Mouse (Mus musculus) B cell, adult (primary cell): ENCODE data around the gene Trex2. TPM values are rescaled to one million over a fixed set of nuclear protein-coding genes. Genes with fewer than 3 reads are reported as not detected.

ENCODE experiments used
- total RNA-seq: library from RNA; stranded (reverse); gene quantifications from 4 replicates; pipeline ENCODE4 v1.2.4, GENCODE M21; 2023; ENCODE audit not compliant: inconsistent age

Trex2 gene
- 0.54 TPM in 1 of 4 replicates, not detected in the others for total RNA-seq

GRCm38 (mm10) chrX:73435252-73435651, at the start of gene Trex2:
Gene Trex2 (minus strand): TSS chrX:73435344.

GRCm38 (mm10) chrX:73483484-73483810, 48.3 kb upstream of the Trex2 start, which contains the start of gene Bgn:
Gene Bgn (plus strand): TSS chrX:73483602.

GRCm38 (mm10) chrX:73458877-73459392, 23.8 kb upstream of the Trex2 start, which contains the start of gene Haus7:
Gene Haus7 (minus strand): TSS chrX:73459044.

GRCm38 (mm10) chrX:73410880-73411517, 24.1 kb downstream of the Trex2 start, which contains the start of gene Zfp92:
Gene Zfp92 (plus strand): TSS chrX:73411096.

DNA sequence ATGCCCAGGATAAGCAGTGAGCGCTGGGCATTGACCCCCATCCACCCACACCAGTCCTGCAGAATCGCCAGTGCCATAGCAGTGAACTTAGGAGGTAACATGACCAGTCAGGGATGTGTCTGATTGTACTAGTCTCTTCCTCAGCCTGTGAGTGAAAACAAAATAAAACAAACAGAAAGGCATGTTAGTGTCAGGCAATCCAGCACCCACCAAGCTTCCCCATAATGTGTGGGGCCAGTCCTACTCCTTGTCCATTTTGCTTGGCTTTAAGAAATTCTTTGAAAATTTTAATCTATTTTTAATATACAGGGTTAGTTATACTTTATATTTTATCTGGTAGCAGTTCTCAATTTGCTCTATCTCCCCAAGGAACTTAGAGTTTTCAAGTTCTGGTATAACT, 36.5 kb downstream of the Trex2 start, which contains the start of gene Gm18336:
Gm18336 (minus strand) TSS at position 101 of the 400 bp plus-strand sequence.

Other genes starting within 250 kb of the Trex2 start
- gene Xlr3b, start 243.1 kb downstream of the Trex2 start, total RNA-seq = 1.5 to 2.8 TPM (median 2.0 TPM) in 4 replicates
- 11.2 to 16.7 TPM (median 13.7 TPM) in 4 replicates for gene Xlr4b, start 221.0 kb downstream of the Trex2 start, total RNA-seq
- gene F8a, start 207.1 kb downstream of the Trex2 start, total RNA-seq = 12.3 to 14.9 TPM (median 13.4 TPM) in 4 replicates
- gene Xlr4c, start 192.2 kb downstream of the Trex2 start, total RNA-seq = 3.2 to 5.3 TPM (median 4.2 TPM) in 4 replicates
- gene Xlr3c, start 170.0 kb downstream of the Trex2 start, total RNA-seq = 0.35 TPM in 1 of 4 replicates, not detected in the others
- gene Xlr5a, start 142.4 kb downstream of the Trex2 start, total RNA-seq = not detected in 4 replicates
- not detected in 4 replicates for gene Xlr5c, start 142.4 kb downstream of the Trex2 start, total RNA-seq
- gene Gm45015, start 98.5 kb downstream of the Trex2 start, total RNA-seq = not detected in 4 replicates
- gene Zfp275, start 92.7 kb downstream of the Trex2 start, total RNA-seq = 24.0 to 32.8 TPM (median 26.6 TPM) in 4 replicates
- not detected in 4 replicates for gene Gm18336, start 36.6 kb downstream of the Trex2 start, total RNA-seq
- gene Zfp92, start 24.2 kb downstream of the Trex2 start, total RNA-seq = not detected in 4 replicates
- 19.5 to 22.9 TPM (median 21.4 TPM) in 4 replicates for gene Haus7, start 23.7 kb upstream of the Trex2 start, total RNA-seq
- gene Bgn, start 48.3 kb upstream of the Trex2 start, total RNA-seq = 0.29 to 0.94 TPM (median 0.44 TPM) in 4 replicates
- not detected in 4 replicates for gene Atp2b3, start 67.7 kb upstream of the Trex2 start, total RNA-seq
- gene Dusp9, start 204.1 kb upstream of the Trex2 start, total RNA-seq = 0.24 TPM in 1 of 4 replicates, not detected in the others
- gene Pnck, start 224.8 kb upstream of the Trex2 start, total RNA-seq = not detected in 4 replicates
- 0.27 to 0.93 TPM (median 0.61 TPM) in 3 of 4 replicates, not detected in the other for gene Slc6a8, start 237.8 kb upstream of the Trex2 start, total RNA-seq